Mouse (Mus musculus) yolk sac, embryonic 10.5 days (tissue): ENCODE measurements around the gene Il1rn.

Source experiments
- DNase-seq: peaks from one replicate; pipeline ENCODE4 v3.0.0-alpha.2; 2017; ENCODE audit warnings: low spot score

Il1rn gene

DNA sequence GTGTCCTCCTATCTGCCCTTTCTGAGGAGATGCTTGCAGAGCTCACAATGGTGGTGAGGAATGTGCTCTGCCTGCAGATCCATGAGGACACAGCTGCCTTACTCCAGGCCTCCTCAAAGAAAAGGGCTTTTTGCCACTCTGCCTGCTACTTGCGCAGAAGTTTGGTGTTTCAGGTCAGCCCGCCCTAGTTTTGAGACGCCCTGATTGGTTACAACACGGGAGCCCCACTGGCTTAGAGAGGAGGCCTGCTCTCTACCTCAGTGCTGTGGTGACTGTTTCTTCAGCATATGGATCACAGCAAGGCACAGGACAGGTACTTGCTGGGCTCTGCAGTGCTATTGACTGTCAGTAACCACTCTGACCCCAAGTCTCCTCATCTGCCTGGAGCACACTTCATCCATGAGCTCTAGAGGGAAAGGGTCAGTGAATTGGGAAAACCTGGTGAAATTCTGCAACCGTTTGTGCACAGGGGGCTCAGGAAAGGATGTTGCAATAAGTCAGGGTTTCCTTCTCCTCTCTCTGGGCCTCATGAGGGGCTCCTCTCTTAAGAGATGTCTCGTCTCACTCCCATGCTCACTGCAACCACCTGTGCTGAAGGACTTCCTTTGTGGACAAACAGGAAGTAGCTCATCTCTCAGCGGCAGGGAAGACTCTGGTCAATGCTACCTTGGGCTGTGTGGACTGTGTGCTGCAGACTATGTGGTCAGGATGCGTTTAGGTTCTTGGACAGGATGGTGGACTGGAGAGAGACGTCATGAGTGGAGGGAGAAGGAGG lies 46.0 kb downstream of the Il1rn start:
- no peak for DNase-seq

DNA sequence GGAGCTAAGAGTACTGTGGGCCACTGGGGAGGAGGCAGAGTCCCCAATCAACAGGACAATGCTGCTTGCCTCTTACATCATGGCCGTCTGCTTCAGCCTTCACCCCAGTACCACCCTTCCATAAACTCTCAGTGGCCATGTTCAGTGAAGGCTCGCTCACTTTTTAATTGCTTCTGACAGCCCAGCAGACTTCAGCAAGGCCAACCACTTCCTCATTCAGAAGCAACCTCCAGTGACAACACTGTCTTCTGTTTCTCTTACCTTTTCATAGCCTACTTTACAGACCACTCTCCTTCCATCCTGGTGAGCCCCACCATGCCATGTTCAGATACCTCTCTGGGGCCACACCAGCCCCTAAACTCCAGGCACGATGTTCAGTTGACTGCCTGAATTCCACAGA lies 47.0 kb downstream of the Il1rn start:
- DNase-seq: no peak

DNA sequence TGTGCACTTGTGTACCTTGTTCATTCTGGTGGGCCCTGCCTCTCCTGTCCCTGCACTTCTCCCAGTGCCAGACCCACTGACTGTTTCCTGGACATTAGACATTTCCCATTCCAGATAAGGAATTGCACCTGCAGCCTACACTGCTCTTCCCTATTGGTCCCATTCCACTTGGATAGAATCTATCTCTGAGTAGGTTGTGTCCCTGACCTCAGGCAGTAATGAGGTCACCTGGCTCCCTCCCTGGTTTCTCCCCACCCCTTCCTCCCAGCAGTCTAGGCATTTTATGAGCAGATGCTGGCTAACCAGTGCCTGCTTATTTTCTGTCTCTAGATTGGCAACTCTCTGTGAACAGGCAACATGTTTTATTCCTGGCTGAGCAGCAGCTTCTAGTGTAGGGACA lies 47.7 kb downstream of the Il1rn start:
- no peak for DNase-seq

DNA sequence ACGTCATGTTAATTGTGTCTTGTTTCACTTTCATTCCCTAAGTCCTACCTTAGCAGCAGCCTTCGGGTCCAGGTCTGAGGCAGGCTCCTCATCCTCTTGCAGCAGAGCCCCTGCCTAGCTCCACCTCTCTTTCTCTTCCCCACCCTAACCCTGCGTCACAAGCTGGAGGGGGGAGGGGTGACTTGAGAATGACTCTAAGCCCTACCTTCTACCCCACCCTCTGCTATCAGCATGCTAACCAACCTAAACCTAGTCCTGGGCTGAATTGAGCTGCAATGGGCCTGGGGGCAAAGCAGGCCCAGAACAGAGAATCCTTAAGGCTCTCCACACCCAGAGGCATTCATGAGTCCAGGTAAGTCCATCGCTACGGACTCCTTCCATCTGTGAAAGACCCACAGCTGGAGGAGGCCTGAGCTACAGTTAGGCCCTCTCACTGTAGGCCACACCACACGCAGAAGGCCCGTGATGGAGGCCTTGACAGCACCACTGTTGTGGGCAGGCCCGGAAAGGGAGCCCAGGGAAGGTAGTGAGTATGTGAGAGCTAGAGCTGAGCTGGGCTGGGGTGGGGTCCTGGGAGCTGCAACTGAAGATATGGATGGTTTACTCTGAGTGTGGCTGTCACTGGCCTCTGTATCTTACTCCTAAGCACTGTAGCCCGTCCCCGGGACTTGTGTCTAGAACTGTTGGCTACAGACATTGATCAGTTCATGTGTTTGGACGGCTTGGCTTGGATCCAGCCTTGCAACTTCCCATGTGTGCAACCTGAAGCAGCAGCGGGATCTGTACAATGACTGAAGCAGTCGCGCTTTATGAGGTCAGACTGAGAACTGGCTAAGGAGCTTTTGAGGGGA lies 48.7 kb downstream of the Il1rn start:
- no peak for DNase-seq

DNA sequence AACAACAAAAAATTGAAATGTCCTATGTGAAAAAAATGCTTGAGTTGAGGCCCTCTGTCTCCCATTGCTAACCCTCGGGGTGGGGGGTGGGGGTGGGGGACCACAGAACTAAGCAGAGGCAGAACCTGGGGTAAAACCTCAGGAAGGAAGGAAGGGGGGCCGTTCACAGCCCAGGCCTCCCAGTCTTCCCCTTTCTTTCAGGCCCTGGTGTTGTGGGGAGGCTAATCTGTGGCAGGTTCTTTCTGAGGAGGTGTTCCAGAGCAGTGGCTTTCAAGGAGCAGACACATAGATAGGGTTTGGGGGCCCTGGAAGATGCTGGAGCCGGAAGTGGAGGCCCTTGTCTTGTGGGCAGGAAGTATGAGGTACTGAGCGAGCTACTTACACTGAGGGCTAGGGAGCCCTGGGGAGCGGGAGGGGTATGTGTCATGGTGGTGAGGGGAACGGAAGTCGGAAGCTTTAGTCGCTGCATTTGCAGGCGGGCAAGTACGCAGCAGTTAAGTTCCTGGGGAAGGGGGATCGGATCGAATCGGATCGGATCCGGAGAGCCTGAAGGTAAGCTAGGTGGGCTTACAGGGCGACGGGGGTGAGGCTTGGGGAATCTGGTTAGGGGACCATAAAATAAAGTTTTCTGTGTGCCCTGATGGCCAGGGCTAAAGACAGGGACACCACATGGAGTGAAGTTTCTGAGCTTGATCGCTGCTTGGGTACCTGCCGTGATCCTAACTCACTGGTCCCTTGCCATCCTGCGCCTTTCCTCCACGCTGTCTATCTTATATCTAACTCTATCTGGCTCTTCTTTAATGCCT lies 49.7 kb downstream of the Il1rn start:
- DNase-seq: no peak

DNA sequence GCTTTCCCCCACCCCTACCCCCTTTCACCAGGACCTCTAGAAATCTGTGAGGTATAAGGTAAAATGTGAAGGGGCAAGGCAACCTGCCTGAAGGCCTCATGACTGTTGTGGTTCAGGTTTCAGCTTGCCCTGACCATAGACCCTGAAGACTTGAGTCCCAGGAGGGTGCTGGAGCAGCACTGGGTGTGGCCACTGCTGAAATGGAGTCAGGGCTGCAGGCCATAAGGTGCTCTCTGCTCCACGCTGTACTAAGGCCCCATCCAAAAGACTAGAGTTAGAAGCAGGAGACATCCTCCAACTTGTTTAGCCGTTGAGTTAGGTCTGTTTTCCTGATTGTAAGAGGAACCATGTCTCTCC lies 50.3 kb downstream of the Il1rn start:
- no peak for DNase-seq

DNA sequence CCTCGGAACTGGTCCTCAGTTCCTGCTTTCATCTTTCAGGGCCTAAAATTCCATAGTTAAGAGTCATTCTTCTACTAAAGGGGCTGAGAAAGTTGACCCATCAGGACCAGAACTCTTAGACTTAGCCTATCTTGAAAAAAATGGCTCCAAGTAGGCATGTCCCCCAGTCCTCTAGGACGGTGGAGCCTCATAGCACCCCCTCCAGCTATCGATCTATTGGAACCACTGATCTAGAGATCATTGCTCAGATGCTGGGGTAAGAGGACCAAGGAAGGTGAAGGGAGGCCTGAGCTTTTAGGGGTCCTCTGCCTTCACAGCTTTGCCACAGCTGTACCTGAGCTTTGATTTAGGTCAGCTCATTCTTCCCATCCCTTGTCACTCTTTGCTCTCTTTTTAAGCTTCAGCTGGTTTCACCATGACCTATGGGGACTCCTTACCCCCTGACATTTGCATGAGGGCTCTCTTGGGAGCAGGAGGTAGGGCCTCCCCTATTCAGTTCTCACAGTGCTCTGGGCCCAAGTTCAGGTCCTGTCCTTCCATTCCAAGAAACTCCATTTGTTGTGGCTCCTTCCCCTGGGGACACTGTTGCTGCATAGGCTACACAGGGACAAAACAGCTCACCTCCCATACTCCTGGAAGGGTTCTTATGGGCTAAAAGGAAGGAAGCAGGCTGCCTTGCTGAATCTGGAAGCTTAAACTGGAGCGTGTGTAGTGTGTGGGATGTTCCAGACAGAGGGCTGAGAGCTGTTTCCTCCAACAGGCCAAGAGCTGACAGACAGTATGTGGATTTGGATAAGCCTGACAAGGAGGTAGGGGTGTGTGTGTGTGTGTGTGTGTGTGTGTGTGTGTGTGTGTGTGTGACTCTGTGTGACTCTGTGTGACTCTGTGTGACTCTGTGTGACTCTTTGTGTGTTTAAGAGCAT lies 51.0 kb downstream of the Il1rn start:
- DNase-seq: no peak

DNA sequence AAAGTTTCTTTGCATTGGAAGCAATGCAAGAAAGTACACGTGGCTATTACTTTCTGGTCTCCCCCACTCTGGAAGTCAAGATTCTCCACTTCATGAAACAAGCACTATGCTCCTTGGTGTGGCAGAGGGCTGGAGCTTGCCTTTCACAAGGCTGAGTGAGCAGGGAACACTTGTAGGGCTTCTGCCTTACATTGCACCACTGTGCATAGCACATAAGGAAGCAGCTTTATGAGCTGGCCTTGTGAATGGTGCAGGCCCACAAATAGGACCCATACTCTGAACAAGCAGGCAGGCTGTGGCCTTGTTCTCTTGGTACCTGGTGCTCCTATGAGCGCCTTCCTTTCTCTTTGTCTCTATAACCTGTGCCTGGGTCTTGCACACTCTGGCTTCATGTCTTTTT lies 56.6 kb downstream of the Il1rn start:
- DNase-seq: no peak

DNA sequence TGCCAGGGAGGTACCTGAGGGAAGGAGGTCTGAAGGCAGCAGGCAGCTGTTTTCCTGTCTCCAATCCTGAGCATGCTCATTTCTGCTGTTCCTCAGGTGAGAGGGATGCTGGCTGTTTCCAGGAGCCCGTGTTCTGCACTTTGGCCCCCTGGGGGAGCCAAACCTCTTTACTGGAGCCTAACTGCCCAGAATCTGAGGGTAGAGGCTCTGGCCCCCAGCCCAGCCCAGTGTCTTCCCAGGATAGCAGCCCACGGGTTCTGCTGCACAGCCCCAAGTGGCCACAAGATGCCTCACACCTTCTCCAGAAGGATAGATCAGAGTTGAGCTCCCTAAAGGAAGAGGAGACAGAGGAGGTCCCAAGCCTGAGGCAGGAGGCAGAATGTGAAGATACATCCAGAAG lies 60.5 kb downstream of the Il1rn start:
- DNase-seq: no peak

DNA sequence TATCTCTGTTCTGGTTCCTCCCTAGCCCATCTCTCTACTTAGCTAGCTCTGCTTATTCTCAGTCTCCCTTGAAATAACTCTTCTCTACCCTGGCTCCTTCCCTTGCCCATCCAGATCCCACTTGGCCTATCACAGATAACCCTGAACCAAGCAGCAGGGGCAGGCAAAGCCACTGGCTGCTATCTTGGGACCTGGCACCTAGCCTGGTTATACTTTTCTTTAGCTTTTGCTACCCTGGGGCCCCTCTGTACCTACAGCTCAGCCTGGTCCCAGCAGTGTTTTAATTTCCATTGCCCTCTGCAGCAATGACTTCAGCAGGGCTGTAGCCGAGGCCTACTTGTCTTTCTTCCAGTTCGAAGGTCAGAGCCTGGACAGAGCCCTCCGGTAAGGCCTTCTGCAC lies 64.1 kb downstream of the Il1rn start:
- DNase-seq: no peak
